Mouse (Mus musculus): ENCODE data around the gene Cstad. TPM values are rescaled to one million over a fixed set of nuclear protein-coding genes. Genes with fewer than 3 reads are reported as not detected.

Gene Cstad
- 0.38 TPM for polyA plus RNA-seq (2014; fragmentation: Illumina TruSeq; extraction: RNeasy Lipid Tissue Mini Kit (QIAGEN cat#74804); ENCODE audit: low read depth, low replicate concordance)

DNA sequence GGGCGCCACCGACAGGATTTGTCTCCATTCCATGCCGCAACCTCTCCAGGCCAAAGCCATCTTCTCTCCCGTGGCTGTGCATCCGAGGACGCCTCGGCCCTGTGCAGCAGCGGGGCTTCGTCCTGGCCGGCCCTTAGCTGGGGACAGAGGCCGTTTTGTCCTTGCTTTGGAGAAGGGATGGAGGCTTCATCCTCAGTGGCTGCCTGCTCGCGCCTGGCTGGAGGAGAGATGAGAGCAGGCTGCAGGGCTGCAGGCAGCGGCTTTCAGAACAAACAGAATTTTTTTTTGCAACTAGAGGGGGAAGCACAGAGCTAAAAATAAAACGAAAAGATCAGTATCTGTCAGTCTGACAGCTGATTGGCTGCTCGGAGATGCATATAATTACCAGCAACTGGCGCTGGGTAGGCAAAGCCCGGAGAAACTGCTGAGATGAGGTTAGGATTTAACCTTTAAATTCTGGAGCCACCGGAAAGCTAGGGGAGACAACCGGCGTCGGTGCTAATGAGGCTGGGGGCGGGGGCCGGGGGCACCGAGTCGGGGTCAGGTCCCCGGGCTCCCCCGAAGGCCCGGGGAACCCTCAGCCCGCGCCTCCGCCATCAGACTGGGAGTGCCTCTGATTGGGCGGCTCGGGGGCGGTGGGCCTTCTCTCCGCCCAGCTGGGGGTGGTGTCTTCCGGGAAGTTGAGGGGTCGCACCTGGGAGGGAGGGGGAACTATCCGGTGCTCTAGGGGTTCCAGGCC, at the start of gene Cstad:
Gene Cstad, plus strand, starts transcription at position 400 of the 739 bp plus-strand sequence.

Other genes with a start within 250 kb of the Cstad start
- gene Sh3glb2, start 235.7 kb upstream of the Cstad start, polyA plus RNA-seq (2014; fragmentation: Illumina TruSeq; extraction: RNeasy Lipid Tissue Mini Kit (QIAGEN cat#74804); ENCODE audit: low read depth, low replicate concordance): 0.39 TPM
- 0.29 TPM for gene Miga2, start 230.8 kb upstream of the Cstad start, polyA plus RNA-seq (2014; fragmentation: Illumina TruSeq; extraction: RNeasy Lipid Tissue Mini Kit (QIAGEN cat#74804); ENCODE audit: low read depth, low replicate concordance)
- 1.2 TPM for gene Dolpp1, start 202.8 kb upstream of the Cstad start, polyA plus RNA-seq (2014; fragmentation: Illumina TruSeq; extraction: RNeasy Lipid Tissue Mini Kit (QIAGEN cat#74804); ENCODE audit: low read depth, low replicate concordance)
- 107 TPM for gene Crat, start 179.2 kb upstream of the Cstad start, polyA plus RNA-seq (2014; fragmentation: Illumina TruSeq; extraction: RNeasy Lipid Tissue Mini Kit (QIAGEN cat#74804); ENCODE audit: low read depth, low replicate concordance)
- 5.1 TPM for gene Ptpa, start 179.0 kb upstream of the Cstad start, polyA plus RNA-seq (2014; fragmentation: Illumina TruSeq; extraction: RNeasy Lipid Tissue Mini Kit (QIAGEN cat#74804); ENCODE audit: low read depth, low replicate concordance)
- gene Ier5l, start 120.8 kb upstream of the Cstad start, polyA plus RNA-seq (2014; fragmentation: Illumina TruSeq; extraction: RNeasy Lipid Tissue Mini Kit (QIAGEN cat#74804); ENCODE audit: low read depth, low replicate concordance): not detected
- gene 1700001O22Rik, start 208.6 kb downstream of the Cstad start, polyA plus RNA-seq (2014; fragmentation: Illumina TruSeq; extraction: RNeasy Lipid Tissue Mini Kit (QIAGEN cat#74804); ENCODE audit: low read depth, low replicate concordance): 38.4 TPM
- gene Ntmt1, start 212.8 kb downstream of the Cstad start, polyA plus RNA-seq (2014; fragmentation: Illumina TruSeq; extraction: RNeasy Lipid Tissue Mini Kit (QIAGEN cat#74804); ENCODE audit: low read depth, low replicate concordance): 2.3 TPM
- 0.38 TPM for gene Asb6, start 235.3 kb downstream of the Cstad start, polyA plus RNA-seq (2014; fragmentation: Illumina TruSeq; extraction: RNeasy Lipid Tissue Mini Kit (QIAGEN cat#74804); ENCODE audit: low read depth, low replicate concordance)
- gene Prrx2, start 239.9 kb downstream of the Cstad start, polyA plus RNA-seq (2014; fragmentation: Illumina TruSeq; extraction: RNeasy Lipid Tissue Mini Kit (QIAGEN cat#74804); ENCODE audit: low read depth, low replicate concordance): not detected

Data from testis, adult 10 weeks (tissue).